Mouse (Mus musculus) midbrain, embryonic 14.5 days (tissue): ENCODE data around the gene Drc7. TPM values are rescaled to one million over a fixed set of nuclear protein-coding genes. Genes with fewer than 3 reads are reported as not detected.

Experiments used
- ATAC-seq: fragments of 200-750 bp; cut with Nextera tagmentation; 2 replicates; pipeline ENCODE4 v1.8.0; 2017; ENCODE audit warnings: moderate number of reproducible peaks, moderate library complexity; ENCODE audit not compliant: low FRiP score, low TSS enrichment
- DNase-seq: peaks from one replicate; pipeline ENCODE4 v3.0.0-alpha.2; 2015
- H3K27ac ChIP-seq: fragments of 300-500 bp; sonication (generic); replicated peaks from 2 replicates; pipeline ENCODE4 v1.5.1; 2014; ENCODE audit warnings: mild to moderate bottlenecking, low read depth, low read length, moderate library complexity
- H3K27me3 ChIP-seq: fragments of 300-500 bp; sonication (generic); 2 replicates; pipeline ENCODE4 v1.6.1; 2014; ENCODE audit warnings: low read length, control low read depth, mixed read lengths; ENCODE audit not compliant: control insufficient read depth, insufficient read depth
- H3K36me3 ChIP-seq: fragments of 300-500 bp; sonication (generic); 2 replicates; pipeline ENCODE4 v1.6.1; 2014; ENCODE audit warnings: low read length, control low read depth; ENCODE audit not compliant: control insufficient read depth, insufficient read depth
- H3K4me1 ChIP-seq: fragments of 300-500 bp; sonication (generic); 2 replicates; pipeline ENCODE4 v1.6.1; 2014; ENCODE audit warnings: mild to moderate bottlenecking, antibody characterized with exemption, low read length, control low read depth; ENCODE audit not compliant: control insufficient read depth, insufficient read depth
- H3K4me2 ChIP-seq: fragments of 300-500 bp; sonication (generic); 2 replicates; pipeline ENCODE4 v1.6.1; 2014; ENCODE audit warnings: mild to moderate bottlenecking, low read length, moderate library complexity
- H3K4me3 ChIP-seq: fragments of 300-500 bp; sonication (generic); replicated peaks from 2 replicates; pipeline ENCODE4 v1.5.1; 2014; ENCODE audit warnings: low read depth, low read length
- H3K9ac ChIP-seq: fragments of 300-500 bp; sonication (generic); replicated peaks from 2 replicates; pipeline ENCODE4 v1.6.1; 2014; ENCODE audit warnings: mild to moderate bottlenecking, low read length, moderate library complexity
- H3K9me3 ChIP-seq: fragments of 300-500 bp; sonication (generic); 2 replicates; pipeline ENCODE4 v1.6.1; 2016; ENCODE audit warnings: low read length, control low read depth, mixed read lengths; ENCODE audit not compliant: control insufficient read depth
- WGBS: fragments of 180-500 bp; shearing (Covaris S2); extraction: QIAGEN DNeasy Blood & Tissue Kit; methylation state at CpG from one replicate; pipeline ENCODE4 v1.1.7; 2014; 5-methylcytosine and 5-hydroxymethylcytosine counted together
- polyA plus RNA-seq: library from polyadenylated mRNA; unstranded; fragments of >200 nt; fragmentation: Nextera tagmentation; extraction: Ambion mirVana; gene quantifications from 2 replicates; pipeline ENCODE4 v1.2.1, GENCODE M21; 2014

The Drc7 gene
- polyA plus RNA-seq, 1 experiment from 2014 or later: 1.2 TPM

GRCm38 (mm10) chr8:95076151-95076550, 21.2 kb downstream of the Drc7 start:
- DNase-seq (no peak), ATAC-seq (no peak)
- Histone ChIP-seq H3K4me2 (no peak overlapping the region), H3K4me1 (0 out of 2 replicates have a peak, but pooled peaks cover 3% of the 10 kb centered on the region), H3K27me3 (no peaks in the 10 kb centered on the region), H3K9ac (no peak overlapping the region), H3K9me3 (no peaks in the 10 kb centered on the region), H3K4me3 (no peak overlapping the region), H3K36me3 (no peaks in the 10 kb centered on the region), H3K27ac (no peak overlapping the region)
- 81% methylated on average over 17 of the region's 17 CpGs for WGBS

GRCm38 (mm10) chr8:95078055-95078454, 23.2 kb downstream of the Drc7 start:
- Histone ChIP-seq H3K4me1 (peaks cover 11% of the 10 kb centered on the region), H3K27ac (no peak overlapping the region), H3K9ac (no peak overlapping the region), H3K4me3 (no peak overlapping the region), H3K4me2 (no peak overlapping the region), H3K27me3 (no peaks in the 10 kb centered on the region), H3K9me3 (no peaks in the 10 kb centered on the region), H3K36me3 (0 out of 2 replicates have a peak, but pooled peaks cover 5% of the 10 kb centered on the region)
- WGBS: 83% methylated on average over 3 of the region's 3 CpGs
- DNase-seq (no peak), ATAC-seq (no peak)

GRCm38 (mm10) chr8:95079305-95079704, 24.4 kb downstream of the Drc7 start:
- ATAC-seq (no peak), DNase-seq (no peak)
- 85% methylated on average over 4 of the region's 4 CpGs for WGBS
- Histone ChIP-seq H3K9me3 (no peaks in the 10 kb centered on the region), H3K4me1 (peaks cover 11% of the 10 kb centered on the region), H3K4me2 (no peak overlapping the region), H3K4me3 (no peak overlapping the region), H3K9ac (no peak overlapping the region), H3K36me3 (peaks cover 15% of the 10 kb centered on the region), H3K27ac (no peak overlapping the region), H3K27me3 (no peaks in the 10 kb centered on the region)

GRCm38 (mm10) chr8:95080381-95081341, 25.8 kb downstream of the Drc7 start, which contains the start of gene Katnb1:
TSS of gene Katnb1 (plus strand) at chr8:95081186.
- H3K27ac ChIP-seq: peak within 1 kb of the TSS; percentile 80
- H3K36me3 ChIP-seq: peaks cover 27% of the 10 kb centered on the region
- under 1% methylated on average over 47 of the region's 47 CpGs for WGBS
- DNase-seq (peak; percentile 99), ATAC-seq (peak; percentile 97)
- peaks cover 11% of the 10 kb centered on the region for H3K4me1 ChIP-seq
- peak within 1 kb of the TSS; percentile 70 for H3K9ac ChIP-seq
- H3K9me3 ChIP-seq: no peaks in the 10 kb centered on the region
- no peaks in the 10 kb centered on the region for H3K27me3 ChIP-seq
- H3K4me3 ChIP-seq: peak within 1 kb of the TSS; percentile 64
- peak within 1 kb of the TSS; percentile 94 for H3K4me2 ChIP-seq

GRCm38 (mm10) chr8:95081650-95082049, 26.7 kb downstream of the Drc7 start:
- Histone ChIP-seq H3K27me3 (no peaks in the 10 kb centered on the region), H3K36me3 (peaks cover 35% of the 10 kb centered on the region), H3K9ac (peak overlapping the region; percentile 70), H3K4me3 (peak overlapping the region; percentile 55), H3K27ac (peak overlapping the region; percentile 80), H3K9me3 (no peaks in the 10 kb centered on the region), H3K4me1 (peaks cover 11% of the 10 kb centered on the region), H3K4me2 (peak overlapping the region; percentile 94)
- DNase-seq: peak; percentile 16
- 6% methylated on average over 11 of the region's 11 CpGs for WGBS
- ATAC-seq: no peak

- H3K36me3 ChIP-seq: peaks cover 60% of the 10 kb centered on the region
- WGBS: 92% methylated on average over 4 of the region's 4 CpGs
- no peak for ATAC-seq
These were observed 29.4 kb downstream of the Drc7 start for GRCm38 (mm10) chr8:95084261-95084660.

GRCm38 (mm10) chr8:95084744-95085431, 30.0 kb downstream of the Drc7 start:
- 86% methylated on average over 10 of the region's 10 CpGs for WGBS
- ATAC-seq: no peak
- Histone ChIP-seq H3K4me1 (peaks cover 11% of the 10 kb centered on the region), H3K4me3 (no peak overlapping the region), H3K4me2 (no peak overlapping the region), H3K9me3 (no peaks in the 10 kb centered on the region), H3K36me3 (peaks cover 65% of the 10 kb centered on the region), H3K27me3 (no peaks in the 10 kb centered on the region), H3K9ac (no peak overlapping the region), H3K27ac (no peak overlapping the region)
- DNase-seq: no peak

More at GRCm38 (mm10) chr8:95084261-95084660, 29.4 kb downstream of the Drc7 start:
- no peak for DNase-seq
- no peak overlapping the region for H3K4me2 ChIP-seq
- no peaks in the 10 kb centered on the region for H3K9me3 ChIP-seq
- no peak overlapping the region for H3K27ac ChIP-seq
- peaks cover 11% of the 10 kb centered on the region for H3K4me1 ChIP-seq
- H3K9ac ChIP-seq: no peak overlapping the region
- H3K4me3 ChIP-seq: no peak overlapping the region
- no peaks in the 10 kb centered on the region for H3K27me3 ChIP-seq

- Histone ChIP-seq H3K27me3 (no peaks in the 10 kb centered on the region), H3K4me2 (no peak overlapping the region), H3K9me3 (no peaks in the 10 kb centered on the region), H3K27ac (no peak overlapping the region), H3K4me3 (no peak overlapping the region), H3K4me1 (peaks cover 8% of the 10 kb centered on the region), H3K9ac (no peak overlapping the region), H3K36me3 (peaks cover 72% of the 10 kb centered on the region)
- no peak for DNase-seq
- no peak for ATAC-seq
- 95% methylated on average over 7 of the region's 7 CpGs for WGBS
These were observed 30.7 kb downstream of the Drc7 start for GRCm38 (mm10) chr8:95085432-95086141.
